Mouse (Mus musculus): ENCODE results near the gene Castor1.

GRCm38 (mm10) chr11:4220443-4221400 is 2.7 kb downstream of the Castor1 start:
- TF ChIP-seq CTCF (conservative IDR thresholded peaks at IDR 0.05; ENCODE audit: insufficient read depth, insufficient read length, low read depth, low read length) (peak; percentile 92), POLR2A (IDR thresholded peaks at IDR 0.05; ENCODE audit: low read depth, low read length) (no peak)
